Mouse (Mus musculus) bone marrow, adult 2 months (tissue): Measurements from ENCODE around the gene Prpsap1. TPM values are rescaled to one million over a fixed set of nuclear protein-coding genes. Genes with fewer than 3 reads are reported as not detected.

Source experiments
- H3K27ac ChIP-seq: fragments of 200-500 bp; 2 replicates; pipeline ENCODE4 v1.5.1; 2012; ENCODE audit warnings: low read depth, mild to moderate bottlenecking, control low read depth, inconsistent platforms, low read length; ENCODE audit not compliant: control insufficient read depth, poor library complexity, insufficient read depth
- H3K4me1 ChIP-seq: fragments of 200-500 bp; 2 replicates; pipeline ENCODE4 v1.6.1; 2011; ENCODE audit warnings: low read length; ENCODE audit not compliant: control insufficient read depth, insufficient read depth
- H3K4me3 ChIP-seq: fragments of 200-500 bp; replicated peaks from 2 replicates; pipeline ENCODE3; 2011; ENCODE audit warnings: mild to moderate bottlenecking, low read depth, low read length, control low read depth; ENCODE audit not compliant: control insufficient read depth
- CTCF ChIP-seq: fragments of 200-500 bp; IDR thresholded peaks from 2 replicates; pipeline ENCODE4 v1.5.1; 2011; ENCODE audit warnings: low read length, control low read depth; ENCODE audit not compliant: control insufficient read depth, insufficient read depth
- POLR2A ChIP-seq: fragments of 200-500 bp; IDR thresholded peaks from 2 replicates; pipeline ENCODE4 v1.6.1; 2011; ENCODE audit warnings: low read depth, mild to moderate bottlenecking, control low read depth, low read length, borderline replicate concordance; ENCODE audit not compliant: control insufficient read depth
- WGBS: fragments of 180-500 bp; shearing (Covaris S2); methylation state at CpG from one replicate; pipeline ENCODE4 v1.1.7; 2018; 5-methylcytosine and 5-hydroxymethylcytosine counted together
- polyA plus RNA-seq: library from polyadenylated mRNA; stranded (reverse); fragments of >200 nt; gene quantifications from 2 replicates; pipeline ENCODE4 v1.2.4, GENCODE M21; 2011; ENCODE audit warnings: low replicate concordance; ENCODE audit not compliant: missing spikeins, insufficient read depth, insufficient read length

The Prpsap1 gene
- 20.1 and 41.9 TPM in 2 replicates for polyA plus RNA-seq

GRCm38 (mm10) chr11:116493795-116494252 lies at the start of gene Prpsap1:
Gene Prpsap1, minus strand, starts transcription at chr11:116494202.
- H3K27ac ChIP-seq = no peak within 1 kb of the TSS
- H3K4me3 ChIP-seq = no peak within 1 kb of the TSS
- no peaks in the 10 kb centered on the region; the same call in 1 of the 2 replicates for H3K4me1 ChIP-seq
- TF ChIP-seq POLR2A (no peak), CTCF (peak; percentile 91)
- 25% methylated on average over 4 of the region's 4 CpGs for WGBS

GRCm38 (mm10) chr11:116543110-116543509 lies 49.1 kb upstream of the Prpsap1 start:
- Histone ChIP-seq H3K4me1 (peaks cover 2% of the 10 kb centered on the region; the same call in 1 of the 2 replicates), H3K4me3 (no peak overlapping the region), H3K27ac (no peak overlapping the region)
- TF ChIP-seq POLR2A (no peak), CTCF (peak; percentile 75)
- 71% methylated on average over 4 of the region's 4 CpGs for WGBS

- TF ChIP-seq POLR2A = no peak
- no peak for TF ChIP-seq CTCF
- no peak overlapping the region for H3K4me3 ChIP-seq
- 93% methylated on average over 11 of the region's 11 CpGs for WGBS
- H3K27ac ChIP-seq = no peak overlapping the region
- peaks cover 5% of the 10 kb centered on the region; the same call in 1 of the 2 replicates for H3K4me1 ChIP-seq
These were observed 47.2 kb upstream of the Prpsap1 start for GRCm38 (mm10) chr11:116541183-116541582.

GRCm38 (mm10) chr11:116538142-116538735 lies 44.2 kb upstream of the Prpsap1 start:
- no peak overlapping the region for H3K4me3 ChIP-seq
- TF ChIP-seq CTCF (no peak), POLR2A (no peak)
- peaks cover 5% of the 10 kb centered on the region for H3K4me1 ChIP-seq
- peak overlapping the region; percentile 61 for H3K27ac ChIP-seq
- WGBS = 70% methylated on average over 12 of the region's 12 CpGs

- 72% methylated on average over 5 of the region's 5 CpGs for WGBS
- TF ChIP-seq CTCF (no peak), POLR2A (no peak)
- H3K4me3 ChIP-seq = no peak overlapping the region
- peak overlapping the region; percentile 96 for H3K27ac ChIP-seq
- peaks cover 5% of the 10 kb centered on the region for H3K4me1 ChIP-seq
These were observed 43.4 kb upstream of the Prpsap1 start for GRCm38 (mm10) chr11:116537388-116537787.

- peak overlapping the region; percentile 96 for H3K27ac ChIP-seq
- H3K4me3 ChIP-seq = no peak overlapping the region
These were observed 42.7 kb upstream of the Prpsap1 start for GRCm38 (mm10) chr11:116536685-116537084.

GRCm38 (mm10) chr11:116534154-116534865 lies 40.3 kb upstream of the Prpsap1 start:
- Histone ChIP-seq H3K4me1 (peaks cover 5% of the 10 kb centered on the region), H3K4me3 (peak overlapping the region; percentile 72), H3K27ac (peak overlapping the region; percentile 96)
- TF ChIP-seq CTCF = peak; percentile 76
- no peak for TF ChIP-seq POLR2A
- WGBS = 12% methylated on average over 20 of the region's 20 CpGs

More at GRCm38 (mm10) chr11:116536685-116537084, 42.7 kb upstream of the Prpsap1 start:
- H3K4me1 ChIP-seq = peaks cover 5% of the 10 kb centered on the region
- WGBS = 62% methylated on average over 7 of the region's 7 CpGs
- no peak for TF ChIP-seq POLR2A
- no peak for TF ChIP-seq CTCF
